Mouse (Mus musculus) olfactory bulb, adult 2 months (tissue): Measurements from ENCODE around the gene Trp53bp2.

Source experiments
- CTCF ChIP-seq: fragments of 200-500 bp; IDR thresholded peaks from 2 replicates; pipeline ENCODE4 v1.5.1; 2012; ENCODE audit warnings: low read depth, mild to moderate bottlenecking, low read length, moderate library complexity; ENCODE audit not compliant: insufficient read depth
- POLR2A ChIP-seq: fragments of 200-500 bp; IDR thresholded peaks from 2 replicates; pipeline ENCODE4 v1.6.1; 2012; ENCODE audit warnings: mild to moderate bottlenecking, low read depth, low read length, moderate library complexity; ENCODE audit not compliant: insufficient read depth

DNA sequence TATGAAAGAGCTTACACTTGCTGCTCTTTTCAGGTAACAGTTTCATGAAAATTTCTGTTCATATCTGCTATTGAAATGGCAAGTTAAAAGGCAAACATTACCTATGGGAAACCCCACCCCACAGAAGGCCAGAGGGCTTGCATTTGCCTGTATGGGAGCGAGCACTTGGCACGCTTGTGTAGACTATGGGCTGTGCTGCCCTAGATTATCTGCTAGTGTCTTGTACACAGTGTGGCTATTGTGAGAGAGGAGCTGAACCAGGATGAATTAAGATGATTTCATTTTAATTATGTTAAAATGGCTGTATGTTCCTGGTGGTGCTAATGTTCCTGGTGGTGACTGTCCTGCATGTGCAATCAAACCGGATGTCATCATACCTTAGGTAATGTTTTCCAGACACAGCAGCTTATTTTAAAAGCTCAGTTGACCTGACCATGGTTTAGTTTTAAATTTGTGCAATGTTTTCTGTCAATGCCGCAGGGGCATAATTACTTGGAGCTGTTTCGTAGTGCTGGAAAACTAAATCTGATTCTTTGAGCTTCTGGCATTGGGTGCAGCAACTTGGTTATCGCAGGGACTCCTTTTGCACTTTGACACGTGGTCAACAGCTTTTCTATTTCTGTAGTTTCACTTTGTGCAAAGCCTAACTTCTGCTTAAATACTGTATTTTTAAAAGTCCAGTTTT is 3.8 kb downstream of the Trp53bp2 start:
- TF ChIP-seq POLR2A (no peak), CTCF (no peak)
